Mouse (Mus musculus) E14TG2a.4 (cell line): ENCODE measurements around the gene Npc1l1.

ENCODE experiments used
- CTCF ChIP-seq: conservative IDR thresholded peaks from 2 replicates; pipeline ENCODE4 v1.5.1; 2014; ENCODE audit warnings: low read length
- NANOG ChIP-seq: IDR thresholded peaks from 2 replicates; pipeline ENCODE4 v1.6.1; 2014; ENCODE audit warnings: borderline replicate concordance, low read length, mixed read lengths
- POU5F1 ChIP-seq: IDR thresholded peaks from 2 replicates; pipeline ENCODE4 v1.6.1; 2014; ENCODE audit warnings: low read length, borderline replicate concordance

GRCm38 (mm10) chr11:6276466-6276865 is 46.5 kb upstream of the Npc1l1 start:
- TF ChIP-seq CTCF: no peak
- TF ChIP-seq NANOG: no peak
- no peak for TF ChIP-seq POU5F1
